Mouse (Mus musculus): ENCODE results near the gene Me3.

- TF ChIP-seq EP300 (IDR thresholded peaks at IDR 0.05): no peak
- TF ChIP-seq CTCF (IDR thresholded peaks at IDR 0.05): no peak
Measured at GRCm38 (mm10) chr7:89833521-89833920, 201.3 kb downstream of the Me3 start.

All from lung, postnatal 0 days (tissue).